Mouse (Mus musculus) c-Kit-positive CD71-negative TER-119-negative erythroid progenitor cells, embryonic 14.5 days (primary cell): ENCODE data around the gene Snu13.
A peak's percentile ranks its signal among the peaks of the same experiment; 100 is the strongest.

ENCODE experiments used
- DNase-seq: peaks from one replicate; pipeline ENCODE4 v3.0.0-alpha.2; 2013; ENCODE audit warnings: low read depth

The Snu13 gene

GRCm38 (mm10) chr15:82047080-82047883, at the start of gene Snu13:
Gene Snu13, minus strand, starts transcription at chr15:82047598.
- DNase-seq: peak; percentile 76

DNA sequence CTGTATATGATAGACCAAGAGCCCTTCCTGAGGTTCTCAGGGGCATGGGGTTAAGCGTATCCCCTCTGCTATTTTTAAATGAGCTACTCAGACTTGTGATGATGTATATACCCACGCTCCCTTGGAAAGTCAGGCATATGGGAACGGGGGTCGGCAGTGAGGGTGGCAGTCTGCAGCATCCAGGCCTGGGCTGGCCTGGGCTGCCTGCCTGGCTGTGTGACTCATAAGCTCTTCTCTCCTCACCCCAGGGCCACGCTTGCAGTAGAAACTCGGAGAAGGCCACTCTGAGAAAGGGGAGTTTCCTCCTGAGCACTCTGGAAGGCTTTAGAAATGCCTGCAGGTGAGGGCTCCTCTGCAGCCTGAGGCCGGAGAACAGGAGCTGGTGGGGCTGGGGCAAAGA, 43.7 kb upstream of the Snu13 start:
- DNase-seq: no peak

DNA sequence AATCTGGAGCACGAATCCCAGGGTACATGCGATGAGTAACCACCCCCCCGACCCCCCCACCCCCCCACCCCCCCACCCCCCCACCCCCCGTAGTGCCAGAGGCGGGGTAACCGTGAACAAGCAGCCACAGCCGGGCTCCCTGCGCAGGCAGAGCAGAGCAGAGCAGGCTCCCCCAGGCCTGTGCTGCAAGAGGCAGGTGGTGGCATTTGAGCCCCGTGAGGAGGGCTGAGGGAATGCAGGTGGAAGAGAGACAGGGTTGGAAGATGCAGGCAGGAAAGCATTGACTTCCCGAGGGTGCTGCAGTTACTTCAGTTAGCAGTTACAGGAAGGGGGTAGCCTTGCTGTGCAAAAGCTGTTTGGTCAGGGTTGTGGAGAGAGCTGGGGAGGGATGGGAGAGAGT, 39.9 kb upstream of the Snu13 start:
- no peak for DNase-seq

- DNase-seq: no peak
Observed at GRCm38 (mm10) chr15:82086131-82086530, 38.7 kb upstream of the Snu13 start.

DNA sequence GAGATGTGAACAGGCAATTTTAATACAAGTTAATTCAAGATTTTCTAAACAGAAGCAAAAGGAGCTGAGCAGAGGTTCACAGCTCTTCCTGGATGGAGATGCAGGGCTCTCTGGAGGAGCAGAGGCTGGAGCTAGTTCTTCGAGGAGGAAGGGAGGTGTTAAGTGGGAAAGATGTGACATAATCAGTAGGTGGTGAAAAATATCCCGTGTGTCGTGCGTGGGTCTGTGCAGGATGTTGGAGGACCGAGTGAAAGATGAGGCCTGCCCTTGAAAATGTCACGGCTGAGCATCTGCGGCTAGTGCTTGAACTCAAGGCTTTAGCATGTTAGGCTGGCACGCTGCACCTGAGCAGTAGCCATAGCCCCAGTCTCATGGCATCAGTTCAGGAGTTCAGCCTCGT, 38.2 kb upstream of the Snu13 start:
- DNase-seq: no peak

DNA sequence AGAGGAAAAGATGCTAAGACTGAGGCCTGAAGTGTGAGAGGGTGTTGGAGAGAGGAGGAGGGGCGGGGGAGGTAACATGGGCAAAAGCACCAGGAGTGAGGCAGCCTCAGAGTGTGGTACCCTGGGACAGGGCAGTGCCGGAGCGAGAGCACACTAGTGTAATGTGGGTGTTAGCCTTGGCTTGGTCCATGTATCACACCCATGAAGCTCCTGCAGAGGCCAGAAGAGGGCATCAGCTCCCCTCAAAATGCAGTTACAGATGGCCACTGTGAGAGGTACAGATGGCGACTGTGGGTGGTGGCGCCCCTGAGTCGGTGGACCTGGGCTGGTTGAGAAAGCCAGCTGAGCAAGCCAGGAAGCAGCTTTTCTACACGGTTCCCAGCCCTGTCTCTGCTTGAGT, 33.8 kb upstream of the Snu13 start:
- no peak for DNase-seq

GRCm38 (mm10) chr15:82079883-82080282, 32.5 kb upstream of the Snu13 start:
- DNase-seq: no peak

GRCm38 (mm10) chr15:82073490-82073889, 26.1 kb upstream of the Snu13 start:
- no peak for DNase-seq

DNA sequence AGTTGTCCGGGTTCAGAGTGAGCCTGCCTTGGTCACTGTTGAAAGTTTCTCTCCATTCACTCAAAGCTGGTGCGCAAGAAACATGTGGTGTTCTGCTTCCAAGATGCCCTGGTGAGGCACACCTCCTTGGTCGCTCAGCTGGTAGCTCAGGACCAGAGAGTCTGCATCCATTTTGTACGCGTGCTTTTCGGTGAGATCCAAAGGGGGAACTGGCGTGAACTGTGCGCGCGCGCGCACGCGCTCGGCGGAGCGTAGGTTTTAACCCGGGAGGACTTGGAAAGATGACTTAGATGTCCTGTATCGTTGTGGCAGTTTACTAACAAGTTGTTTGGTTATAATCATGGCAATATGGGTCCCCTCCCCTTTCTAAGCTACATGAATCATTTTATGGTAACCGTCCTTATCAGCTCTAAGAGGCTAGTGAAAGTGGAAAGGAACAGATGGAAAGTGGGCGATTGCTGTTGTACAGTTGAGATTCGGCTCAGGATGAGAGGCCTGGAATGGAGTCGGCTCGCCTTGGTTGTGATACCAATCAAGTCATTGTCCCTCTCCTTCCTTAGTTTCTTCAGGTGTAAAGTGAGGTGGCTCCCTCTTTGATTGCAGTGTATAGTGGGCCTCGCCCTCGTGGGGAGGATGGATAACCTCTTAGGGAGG, 24.5 kb upstream of the Snu13 start:
- no peak for DNase-seq

GRCm38 (mm10) chr15:82069898-82070297, 22.5 kb upstream of the Snu13 start, which contains the start of gene Mei1:
Gene Mei1, plus strand, starts transcription at chr15:82069996.
- no peak for DNase-seq

DNA sequence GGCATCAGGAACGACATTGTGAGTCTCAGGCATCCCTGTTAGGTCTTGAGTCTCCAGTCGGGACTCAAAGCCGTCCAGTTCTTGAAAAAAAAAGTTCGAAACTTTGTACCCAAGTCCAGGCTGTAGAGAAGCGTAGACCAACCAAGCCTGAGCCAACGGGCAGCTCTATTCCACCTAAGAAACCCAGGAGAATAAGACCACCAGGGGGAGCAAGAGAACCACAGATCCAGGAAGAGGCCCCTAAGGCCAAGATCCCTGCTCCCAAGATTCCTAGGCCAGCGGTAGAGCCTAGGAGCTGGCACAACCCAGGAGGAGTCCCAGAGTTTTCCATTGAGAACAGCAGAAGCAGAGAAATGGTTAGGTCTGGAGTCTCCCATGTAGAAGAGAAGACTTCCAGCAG, 18.1 kb upstream of the Snu13 start:
- peak; percentile 72 for DNase-seq

- DNase-seq: no peak
Observed at GRCm38 (mm10) chr15:82063909-82064308, 16.5 kb upstream of the Snu13 start.

DNA sequence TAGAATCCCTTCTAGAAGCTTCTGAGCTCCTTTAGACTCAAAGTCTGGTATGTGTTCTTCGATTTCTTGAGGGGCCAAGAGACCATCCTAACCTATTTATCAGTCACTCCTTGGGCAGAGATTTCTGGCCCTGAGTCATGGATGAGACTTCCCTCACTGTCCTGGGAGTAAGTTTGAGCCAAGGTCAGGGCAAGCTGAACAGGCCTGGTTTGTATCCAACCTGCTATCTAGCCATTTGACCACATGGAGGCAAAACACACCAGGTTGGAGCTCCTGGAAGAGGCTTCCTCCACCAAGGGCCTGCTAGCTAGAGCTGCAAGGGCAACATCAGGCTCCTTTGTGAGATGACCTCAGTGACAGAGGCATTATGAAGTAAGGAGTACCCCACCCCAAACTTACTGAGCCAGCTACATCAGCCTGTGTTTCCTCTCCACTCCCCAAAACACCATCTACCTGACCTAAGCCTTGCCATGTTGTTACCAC, 11.4 kb upstream of the Snu13 start, which contains the start of gene 4930407I10Rik:
Gene 4930407I10Rik, plus strand, starts transcription at position 433 of the 483 bp plus-strand sequence.
- DNase-seq: no peak

DNA sequence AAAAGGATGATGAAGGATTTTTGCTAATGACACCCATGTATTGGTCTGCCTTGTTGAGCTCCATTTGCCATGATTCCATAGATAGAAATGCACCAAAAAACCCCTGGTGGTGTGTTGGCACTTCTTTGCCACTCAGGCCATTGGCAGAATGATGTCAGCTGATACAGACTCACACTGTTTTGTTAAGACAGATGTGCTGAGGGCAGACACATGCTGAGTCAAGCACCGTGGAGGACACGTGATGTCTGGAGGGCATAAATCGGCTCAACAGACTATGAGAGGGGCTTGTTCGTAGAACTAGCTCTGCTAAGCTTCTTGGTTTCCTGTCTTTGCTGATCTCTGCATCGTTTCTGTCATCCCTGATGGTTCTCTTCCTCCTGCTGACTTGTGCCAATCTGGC, 5.1 kb upstream of the Snu13 start:
- DNase-seq: no peak

DNA sequence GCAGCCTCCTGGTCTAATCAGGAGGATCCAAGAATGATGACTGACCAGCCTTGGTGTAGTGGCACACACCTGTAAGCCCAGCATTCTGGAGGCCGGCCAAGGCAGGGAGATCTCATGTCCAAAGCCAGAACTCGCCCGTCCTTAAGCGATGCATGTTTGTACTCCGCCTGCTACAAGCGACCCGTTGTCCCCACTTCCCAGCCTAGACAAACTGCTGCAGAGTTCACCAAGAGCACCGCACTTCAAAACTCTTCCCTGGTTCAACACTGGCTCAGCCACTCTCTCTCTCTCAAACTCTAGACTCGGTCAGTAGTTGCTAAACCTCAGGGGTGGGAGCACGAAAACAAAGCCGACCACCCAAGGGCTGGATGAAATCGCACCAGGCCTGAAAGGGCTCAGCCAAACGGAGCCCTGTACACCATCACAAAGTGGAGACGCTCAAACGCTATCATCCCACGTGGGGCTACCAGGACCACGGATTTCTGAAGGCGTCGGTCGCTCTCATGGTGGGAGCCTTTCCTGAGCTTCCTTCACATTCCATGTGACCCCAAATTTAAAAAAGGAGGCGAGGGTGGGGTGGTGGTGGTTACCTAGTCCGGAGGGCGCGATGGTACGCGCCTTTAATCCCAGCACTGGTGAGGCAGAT, 1.0 kb downstream of the Snu13 start:
- no peak for DNase-seq

DNA sequence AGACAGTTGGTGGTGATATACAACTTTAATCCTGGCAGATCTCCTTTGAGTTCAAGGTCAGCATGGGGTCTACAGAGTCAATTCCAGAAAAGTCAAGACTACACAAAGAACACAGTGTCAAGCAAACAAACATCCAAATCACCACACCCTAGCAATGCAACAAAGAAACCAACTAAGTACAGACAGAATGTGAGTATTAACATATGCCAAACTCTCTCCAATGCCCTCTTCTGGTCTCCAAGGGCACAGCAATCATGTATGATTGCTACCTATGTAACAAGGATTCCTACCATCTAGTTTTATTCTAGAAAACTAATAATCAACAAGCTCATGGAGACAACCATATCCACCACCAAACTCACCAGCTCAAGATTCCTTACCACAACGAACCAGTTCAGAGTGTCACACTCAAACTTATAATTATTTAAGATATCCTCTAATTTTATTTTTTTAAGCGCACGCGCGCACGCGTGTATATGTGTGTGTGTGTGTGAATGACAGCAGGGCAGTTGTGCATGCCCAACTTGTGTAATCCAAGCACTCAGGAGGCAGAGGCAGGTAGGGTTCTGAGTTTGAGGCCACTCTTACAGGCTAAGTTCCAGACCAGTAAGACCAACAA, 3.1 kb downstream of the Snu13 start:
- no peak for DNase-seq

DNA sequence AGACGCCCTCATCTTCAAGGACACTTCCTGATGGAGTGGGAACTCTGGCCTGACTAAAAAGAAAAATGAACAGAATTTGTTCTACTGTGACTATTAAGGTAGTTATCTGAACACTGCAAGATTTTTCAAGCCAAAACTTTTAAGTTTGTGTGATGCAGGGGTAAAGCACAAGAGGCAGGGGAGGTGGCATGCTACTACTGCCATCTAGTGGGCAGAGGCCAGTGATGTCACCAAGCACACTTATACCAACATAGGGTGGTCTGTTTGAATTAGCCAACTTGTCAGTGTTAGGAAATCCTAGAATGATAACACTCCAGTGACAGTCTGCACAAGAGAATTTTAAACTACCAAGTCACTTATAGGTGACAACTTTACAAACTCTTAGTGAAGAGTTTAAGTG, 6.7 kb downstream of the Snu13 start:
- DNase-seq: peak; percentile 48

DNA sequence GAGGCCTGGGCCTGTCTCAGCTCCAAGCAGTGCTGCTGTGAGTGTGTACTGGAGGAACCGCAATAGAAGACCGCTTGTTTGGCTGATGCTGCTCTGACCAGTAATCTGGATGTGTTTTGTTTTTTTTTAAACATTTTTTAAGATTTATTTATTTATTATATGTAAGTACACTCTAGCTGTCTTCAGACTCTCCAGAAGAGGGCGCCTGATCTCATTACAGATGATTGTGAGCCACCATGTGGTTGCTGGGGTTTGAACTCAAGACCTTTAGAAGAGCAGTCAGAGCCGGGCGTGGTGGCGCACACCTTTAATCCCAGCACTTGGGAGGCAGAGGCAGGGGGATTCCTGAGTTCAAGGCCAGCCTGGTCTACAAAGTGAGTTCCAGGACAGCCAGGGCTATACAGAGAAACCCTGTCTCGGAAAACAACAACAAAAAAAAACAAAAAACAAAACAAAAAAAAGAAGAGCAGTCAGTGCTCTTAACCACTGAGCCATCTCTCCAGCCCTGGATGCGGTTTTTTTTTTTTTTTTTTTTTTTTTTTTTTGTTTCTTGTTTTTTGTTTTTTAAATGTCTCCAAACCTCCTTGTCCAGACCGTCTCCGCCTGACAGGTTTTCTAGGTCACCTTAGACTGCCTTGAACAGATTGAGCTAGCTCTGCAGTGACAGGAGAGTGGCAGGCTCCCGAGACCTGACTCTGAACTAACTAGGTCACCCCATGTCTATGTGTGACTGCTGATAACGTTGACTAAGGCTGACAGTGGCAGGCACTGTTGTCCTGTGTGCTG, 11.3 kb downstream of the Snu13 start:
- DNase-seq: no peak

GRCm38 (mm10) chr15:82033762-82034161, 13.6 kb downstream of the Snu13 start, which contains the start of gene Desi1:
Gene Desi1, minus strand, starts transcription at chr15:82033862.
- no peak for DNase-seq

GRCm38 (mm10) chr15:82032386-82032785, 15.0 kb downstream of the Snu13 start:
- DNase-seq: no peak

- no peak for DNase-seq
Observed at GRCm38 (mm10) chr15:82027726-82028125, 19.7 kb downstream of the Snu13 start.
